Mouse (Mus musculus) stomach, embryonic 15.5 days (tissue): ENCODE measurements around the gene Kdm8. TPM values are rescaled to one million over a fixed set of nuclear protein-coding genes. Genes with fewer than 3 reads are reported as not detected.

ENCODE experiments used
- ATAC-seq: fragments of 200-750 bp; cut with Nextera tagmentation; 2 replicates; pipeline ENCODE4 v1.8.0; 2017; ENCODE audit warnings: low read depth, moderate number of reproducible peaks, moderate TSS enrichment; ENCODE audit not compliant: insufficient read depth, low FRiP score
- H3K27ac ChIP-seq: fragments of 300-500 bp; sonication (generic); 2 replicates; pipeline ENCODE4 v1.5.1; 2015; ENCODE audit warnings: mild to moderate bottlenecking, inconsistent platforms
- H3K27me3 ChIP-seq: fragments of 300-500 bp; sonication (generic); replicated peaks from 2 replicates; pipeline ENCODE4 v1.6.1; 2015; ENCODE audit warnings: inconsistent platforms
- H3K36me3 ChIP-seq: fragments of 300-500 bp; sonication (generic); 2 replicates; pipeline ENCODE4 v1.6.1; 2015; ENCODE audit warnings: inconsistent platforms
- H3K4me1 ChIP-seq: fragments of 300-500 bp; sonication (generic); 2 replicates; pipeline ENCODE4 v1.6.1; 2015; ENCODE audit warnings: inconsistent platforms
- H3K4me2 ChIP-seq: fragments of 300-500 bp; sonication (generic); 2 replicates; pipeline ENCODE4 v1.6.1; 2015; ENCODE audit warnings: mild to moderate bottlenecking, inconsistent platforms
- H3K4me3 ChIP-seq: fragments of 300-500 bp; sonication (generic); replicated peaks from 2 replicates; pipeline ENCODE4 v1.5.1; 2015; ENCODE audit warnings: inconsistent platforms
- H3K9ac ChIP-seq: fragments of 300-500 bp; sonication (generic); 2 replicates; pipeline ENCODE4 v1.6.1; 2015; ENCODE audit warnings: inconsistent platforms
- H3K9me3 ChIP-seq: fragments of 300-500 bp; sonication (generic); 2 replicates; pipeline ENCODE4 v1.6.1; 2016; ENCODE audit warnings: inconsistent platforms
- WGBS: fragments of 180-500 bp; shearing (Covaris S2); methylation state at CpG from one replicate; pipeline ENCODE4 v1.1.7; 2015; 5-methylcytosine and 5-hydroxymethylcytosine counted together
- polyA plus RNA-seq: library from polyadenylated mRNA; unstranded; fragments of >200 nt; fragmentation: Nextera tagmentation; extraction: Ambion mirVana; gene quantifications from 2 replicates; pipeline ENCODE4 v1.2.1, GENCODE M21; 2015

Gene Kdm8
- polyA plus RNA-seq, 1 experiment from 2014 or later = 8.8 TPM

DNA sequence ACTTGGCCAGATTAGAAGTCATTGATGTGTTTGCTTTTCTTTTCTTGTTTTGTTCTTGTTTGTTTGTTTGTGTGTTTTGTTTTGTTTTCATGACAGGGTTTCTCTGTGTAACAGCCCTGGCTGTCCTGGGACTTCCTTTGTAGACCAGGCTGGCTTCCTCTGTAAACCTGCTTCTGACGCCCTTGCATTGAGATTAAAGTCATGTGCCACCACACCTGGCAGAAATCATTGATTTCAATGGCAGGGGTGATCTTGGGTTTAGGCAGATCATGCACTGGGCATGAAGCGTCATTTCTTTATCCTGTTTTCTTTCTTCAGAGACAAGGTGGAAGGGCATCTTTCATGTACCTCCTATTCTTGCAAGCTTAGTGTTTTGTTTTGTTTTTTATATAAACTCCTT lies 62.8 kb downstream of the Kdm8 start:
- Histone ChIP-seq H3K36me3 (no peaks in the 10 kb centered on the region), H3K4me2 (no peak overlapping the region), H3K27ac (no peak overlapping the region), H3K9me3 (no peaks in the 10 kb centered on the region), H3K27me3 (no peaks in the 10 kb centered on the region), H3K4me1 (no peaks in the 10 kb centered on the region), H3K4me3 (no peak overlapping the region), H3K9ac (no peak overlapping the region)
- ATAC-seq = no peak
- 74% methylated on average over 2 of the region's 2 CpGs for WGBS

DNA sequence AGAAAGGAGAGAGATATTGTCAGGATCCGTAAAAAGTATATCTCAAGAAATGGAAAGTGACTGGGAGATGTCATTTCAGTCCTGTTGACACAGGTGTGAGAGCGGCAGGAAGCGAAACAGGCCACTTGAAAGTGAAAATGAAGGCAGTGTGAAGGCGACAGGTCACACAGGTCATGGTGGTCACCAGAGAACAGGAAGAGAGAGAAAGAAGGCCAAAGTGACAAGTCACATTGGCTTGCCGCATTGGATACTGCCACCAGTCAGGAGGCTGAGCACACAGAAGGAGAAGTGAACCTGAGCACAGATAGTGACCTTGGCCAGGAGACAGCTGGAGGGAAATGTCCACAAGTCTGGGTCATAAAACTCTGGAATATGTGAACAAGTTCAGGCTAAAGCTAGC lies 67.0 kb downstream of the Kdm8 start:
- no peak overlapping the region for H3K9ac ChIP-seq
- H3K27me3 ChIP-seq = no peaks in the 10 kb centered on the region
- WGBS = 71% methylated on average over 5 of the region's 5 CpGs
- H3K4me2 ChIP-seq = no peak overlapping the region
- H3K27ac ChIP-seq = no peak overlapping the region
- no peak for ATAC-seq
- no peaks in the 10 kb centered on the region for H3K9me3 ChIP-seq
- H3K36me3 ChIP-seq = no peaks in the 10 kb centered on the region
- no peaks in the 10 kb centered on the region for H3K4me1 ChIP-seq
- H3K4me3 ChIP-seq = no peak overlapping the region

DNA sequence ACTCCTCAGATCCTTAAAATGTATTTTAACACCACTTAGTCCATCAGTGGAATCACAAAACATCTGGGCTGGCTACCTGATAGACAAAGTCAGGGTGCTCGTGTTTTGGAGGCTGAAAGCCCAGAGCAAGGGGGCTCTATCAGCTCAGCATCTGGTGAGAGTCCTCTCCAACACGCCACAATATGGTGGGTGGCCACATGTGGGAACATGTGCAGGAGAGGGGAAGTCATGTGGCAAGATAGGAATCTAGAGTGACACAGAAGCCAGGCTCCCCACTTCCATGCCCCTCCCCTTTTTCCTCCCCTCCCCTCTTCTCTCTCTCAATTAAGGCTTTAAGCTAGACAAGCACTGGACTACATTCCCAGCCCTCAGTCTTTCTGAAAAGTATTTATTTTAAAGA lies 67.4 kb downstream of the Kdm8 start:
- ATAC-seq = no peak
- H3K9me3 ChIP-seq = no peaks in the 10 kb centered on the region
- no peak overlapping the region for H3K4me2 ChIP-seq
- H3K4me3 ChIP-seq = no peak overlapping the region
- no peak overlapping the region for H3K9ac ChIP-seq
- WGBS = 75% methylated on average over 2 of the region's 2 CpGs
- H3K27me3 ChIP-seq = no peaks in the 10 kb centered on the region
- H3K36me3 ChIP-seq = no peaks in the 10 kb centered on the region
- H3K27ac ChIP-seq = no peak overlapping the region
- no peaks in the 10 kb centered on the region for H3K4me1 ChIP-seq

Other genes with a start within 250 kb of the Kdm8 start
- 111 and 121 TPM in 2 replicates for gene Nsmce1, start 46.9 kb downstream of the Kdm8 start, polyA plus RNA-seq
- gene Il4ra, start 107.4 kb downstream of the Kdm8 start, polyA plus RNA-seq = 9.5 and 10.1 TPM in 2 replicates
- gene Il21r, start 158.8 kb downstream of the Kdm8 start, polyA plus RNA-seq = 0.57 and 0.65 TPM in 2 replicates